Mouse (Mus musculus) embryo, embryonic 11 days (tissue): ENCODE measurements around the gene Sgpp2.

ENCODE experiments used
- DNase-seq: peaks from one replicate; pipeline ENCODE4 v3.0.0-alpha.2; 2015

The Sgpp2 gene

DNA sequence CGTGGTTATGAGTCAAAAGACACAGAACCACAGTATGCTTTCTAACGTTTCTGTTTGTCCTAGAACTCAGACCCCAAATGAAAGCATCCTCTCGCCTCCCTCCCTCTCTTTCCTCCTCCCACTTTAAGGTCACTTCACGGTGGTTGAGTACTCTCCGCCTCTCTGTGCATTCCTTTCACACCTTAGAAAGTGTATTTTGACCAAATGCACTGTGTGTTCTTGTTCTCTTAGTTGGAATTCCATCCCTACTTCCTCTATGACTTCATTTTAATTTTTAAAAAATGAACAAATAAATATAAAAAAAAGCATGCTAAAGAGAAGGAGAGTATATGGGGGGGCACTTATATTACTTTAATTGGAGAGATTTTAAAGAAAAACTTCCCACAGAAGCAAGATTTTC lies 30.4 kb downstream of the Sgpp2 start:
- no peak for DNase-seq

DNA sequence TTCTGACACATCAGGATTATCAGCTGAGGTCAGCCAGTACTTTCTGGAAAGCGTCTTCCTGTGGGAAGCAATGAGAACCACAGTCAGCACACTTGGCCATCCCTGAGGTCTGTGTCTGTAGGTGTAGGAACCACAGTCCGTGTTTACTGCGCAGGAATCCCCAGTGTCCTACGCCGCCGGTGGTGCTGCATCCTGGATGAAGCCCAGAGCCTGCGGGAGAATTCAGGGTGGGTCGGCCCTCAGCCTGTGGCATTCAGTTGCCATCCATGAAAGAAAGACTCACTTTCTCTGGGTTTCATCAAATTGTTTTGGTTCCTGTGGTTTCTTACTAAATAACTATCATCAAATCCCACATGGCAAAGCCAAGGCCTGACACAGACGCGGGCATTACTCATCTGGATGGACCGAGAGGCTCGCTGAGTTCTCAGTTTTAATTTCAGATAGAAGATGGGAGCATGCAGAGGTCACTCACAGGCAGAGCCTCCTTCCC lies 37.2 kb downstream of the Sgpp2 start:
- no peak for DNase-seq

DNA sequence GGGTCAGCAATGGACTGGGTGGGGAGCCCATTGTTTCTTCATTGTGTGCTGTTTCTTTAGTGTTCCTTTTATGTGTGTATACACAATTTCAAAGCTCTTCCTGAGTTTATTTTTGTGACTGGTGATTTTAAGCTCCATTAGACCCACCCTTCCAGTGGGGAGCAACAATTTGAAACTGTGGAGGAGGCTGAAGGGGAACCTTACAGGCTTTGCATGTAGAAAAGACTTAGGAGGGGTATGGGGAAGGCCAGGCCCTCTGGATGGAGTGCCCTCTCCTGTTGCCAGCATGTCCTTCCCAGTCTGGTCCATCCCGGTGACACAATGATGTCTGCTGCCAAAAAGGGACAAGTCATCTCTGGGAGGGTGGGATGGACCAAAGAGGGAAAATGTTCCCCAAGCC lies 39.1 kb downstream of the Sgpp2 start:
- no peak for DNase-seq

DNA sequence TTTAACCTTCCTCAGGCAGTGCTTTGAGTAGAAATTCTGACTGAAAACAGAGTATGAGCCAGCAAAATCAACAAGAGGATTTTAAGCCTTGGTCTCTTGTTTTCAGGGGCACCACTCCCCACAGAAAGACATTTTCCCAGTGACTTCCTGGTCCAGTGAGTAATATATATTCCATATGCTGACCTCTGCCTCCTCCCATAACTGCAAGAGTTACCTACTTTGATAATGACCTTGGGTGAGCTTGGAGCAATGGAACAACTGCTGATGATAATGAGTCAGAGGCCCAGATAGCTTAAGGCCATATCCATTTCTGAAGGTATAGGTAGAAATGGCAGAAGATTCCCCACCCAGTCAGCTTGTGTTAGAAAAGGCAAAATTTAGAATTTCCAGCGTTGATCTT lies 43.1 kb downstream of the Sgpp2 start:
- no peak for DNase-seq

DNA sequence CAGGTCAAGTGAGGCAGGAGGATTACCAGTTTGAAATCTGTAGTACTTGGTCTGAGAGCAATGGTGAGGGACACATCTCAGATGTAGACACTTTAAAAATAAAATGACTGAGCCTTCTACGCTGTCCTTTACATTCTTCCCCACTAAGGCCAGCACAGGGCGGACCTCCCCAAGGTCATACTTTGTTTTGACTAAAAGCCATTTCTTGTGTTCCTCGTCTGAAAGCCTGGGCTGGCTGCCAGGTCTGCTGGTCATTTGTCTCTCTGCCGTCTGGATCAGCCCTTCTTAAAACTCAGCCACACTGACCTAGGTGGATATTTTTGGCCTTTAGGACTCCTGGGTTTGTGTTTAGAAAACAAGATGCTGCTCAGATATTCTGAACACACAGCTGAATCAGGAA lies 45.0 kb downstream of the Sgpp2 start:
- no peak for DNase-seq

DNA sequence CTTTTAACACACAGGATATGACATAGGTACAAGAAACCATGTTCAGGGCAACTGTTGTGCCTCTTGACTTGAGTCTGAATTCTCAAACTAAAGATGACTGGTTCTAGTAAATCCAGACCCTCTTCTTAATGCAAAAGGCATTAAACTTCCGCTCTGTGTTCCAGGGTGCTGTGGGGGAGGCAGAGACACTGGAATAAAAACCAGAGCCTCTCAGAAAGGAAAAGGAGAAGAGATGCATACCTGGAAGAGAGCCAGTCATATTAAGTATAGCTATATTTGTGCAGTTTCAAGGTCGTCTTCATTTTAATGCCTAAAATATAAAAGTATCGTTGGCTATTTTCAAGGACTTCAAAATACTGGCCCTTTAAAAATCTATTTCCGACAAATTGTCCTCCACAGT lies 47.3 kb downstream of the Sgpp2 start:
- no peak for DNase-seq

DNA sequence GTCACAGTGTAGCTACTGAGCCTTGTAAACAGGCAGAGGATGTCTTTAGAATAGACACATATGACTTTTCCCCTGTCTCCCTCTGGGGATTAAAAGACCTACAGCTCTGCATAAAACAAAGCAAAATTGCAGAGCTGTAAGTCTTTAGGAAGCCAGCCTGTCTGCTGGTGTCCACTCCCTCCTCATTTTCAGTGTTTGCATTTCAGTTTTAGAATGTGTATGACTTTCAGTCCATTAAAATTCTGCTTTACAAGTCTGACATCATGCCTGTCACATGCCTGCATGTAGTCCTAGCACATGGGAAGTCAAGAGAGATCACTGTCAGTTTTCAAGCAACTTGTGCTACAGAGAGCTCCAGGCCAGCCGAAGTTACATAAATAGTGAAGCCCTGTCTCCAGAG lies 47.7 kb downstream of the Sgpp2 start:
- DNase-seq: no peak

DNA sequence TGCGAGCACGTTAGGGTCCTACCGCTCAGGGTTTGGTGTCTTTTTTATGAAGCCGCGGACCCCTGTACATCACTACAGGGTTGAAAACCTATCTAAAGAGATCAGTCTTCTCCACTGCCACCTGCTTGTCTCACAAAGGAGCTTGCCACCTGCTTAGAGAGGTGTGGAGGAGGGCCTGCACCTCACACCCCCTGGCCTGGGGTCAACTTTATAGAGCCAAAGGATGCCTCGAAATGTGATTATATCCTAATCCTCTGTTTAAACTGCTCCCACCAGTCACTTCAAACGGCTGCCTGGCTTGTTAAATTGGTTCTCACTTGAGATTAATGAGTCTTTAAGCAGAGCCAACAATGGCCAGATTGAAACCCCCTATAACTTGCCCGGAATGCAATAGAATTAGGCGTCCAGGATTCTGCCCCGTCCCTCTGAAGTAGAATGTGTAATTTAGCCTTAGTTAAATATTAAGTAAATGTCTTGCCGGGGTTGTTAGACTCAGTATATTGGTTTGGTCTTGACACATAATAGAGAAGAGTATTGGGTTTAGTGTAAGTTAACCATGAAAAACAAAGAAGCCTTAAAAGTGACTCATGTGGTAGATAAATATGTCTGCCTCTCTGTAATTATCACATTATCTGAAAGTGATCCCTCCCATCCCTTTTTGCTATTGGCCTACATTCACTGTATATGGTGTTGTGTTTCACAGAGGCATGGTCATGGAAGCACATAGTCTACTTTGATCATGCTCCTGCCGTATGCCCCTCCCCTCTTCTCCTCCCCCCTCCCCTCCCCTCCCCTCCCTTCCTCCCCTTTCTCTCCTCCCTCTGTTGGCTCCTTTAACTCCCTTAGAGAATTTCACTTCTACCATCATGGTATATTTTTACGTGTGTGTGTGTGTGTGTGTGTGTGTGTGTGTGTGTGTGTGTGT lies 54.1 kb downstream of the Sgpp2 start:
- no peak for DNase-seq

DNA sequence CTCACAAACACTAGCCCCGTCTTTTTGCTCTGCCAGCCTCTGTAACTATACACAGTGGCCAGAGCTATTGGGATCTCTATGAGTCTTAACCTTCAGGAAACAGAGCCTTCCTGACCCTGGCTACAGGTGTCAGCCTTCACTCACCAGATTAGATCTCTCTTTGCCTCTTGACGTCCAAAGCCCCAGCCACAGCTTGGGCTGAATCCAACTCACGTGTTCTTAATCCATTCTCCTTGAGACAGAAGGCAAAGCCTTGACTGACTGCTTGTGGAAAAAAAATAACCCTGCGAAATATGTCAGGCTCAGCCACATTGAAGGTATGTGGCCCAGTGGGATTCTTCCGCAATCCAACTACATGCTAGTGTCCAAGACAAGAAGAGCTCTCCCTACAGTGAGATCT lies 57.7 kb downstream of the Sgpp2 start:
- no peak for DNase-seq

DNA sequence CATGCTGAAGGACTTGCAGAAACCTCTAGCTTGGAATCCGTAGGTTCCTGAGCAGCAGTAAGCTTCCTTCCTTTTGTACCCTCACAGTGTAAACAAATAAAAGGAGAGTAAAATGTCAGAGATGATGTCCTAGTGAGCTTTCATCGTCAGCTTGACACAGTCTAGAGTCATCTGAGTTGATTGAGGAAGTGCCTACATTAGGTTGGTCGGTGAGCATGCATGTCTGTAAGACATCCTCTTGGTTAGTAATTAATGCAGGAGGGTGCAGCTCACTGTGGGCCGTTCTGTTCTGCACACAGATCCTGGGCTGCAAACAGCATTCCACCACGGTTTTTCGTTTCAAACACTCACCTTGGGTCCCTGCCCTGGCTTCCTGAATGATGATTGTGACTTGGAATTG lies 60.0 kb downstream of the Sgpp2 start:
- DNase-seq: no peak

DNA sequence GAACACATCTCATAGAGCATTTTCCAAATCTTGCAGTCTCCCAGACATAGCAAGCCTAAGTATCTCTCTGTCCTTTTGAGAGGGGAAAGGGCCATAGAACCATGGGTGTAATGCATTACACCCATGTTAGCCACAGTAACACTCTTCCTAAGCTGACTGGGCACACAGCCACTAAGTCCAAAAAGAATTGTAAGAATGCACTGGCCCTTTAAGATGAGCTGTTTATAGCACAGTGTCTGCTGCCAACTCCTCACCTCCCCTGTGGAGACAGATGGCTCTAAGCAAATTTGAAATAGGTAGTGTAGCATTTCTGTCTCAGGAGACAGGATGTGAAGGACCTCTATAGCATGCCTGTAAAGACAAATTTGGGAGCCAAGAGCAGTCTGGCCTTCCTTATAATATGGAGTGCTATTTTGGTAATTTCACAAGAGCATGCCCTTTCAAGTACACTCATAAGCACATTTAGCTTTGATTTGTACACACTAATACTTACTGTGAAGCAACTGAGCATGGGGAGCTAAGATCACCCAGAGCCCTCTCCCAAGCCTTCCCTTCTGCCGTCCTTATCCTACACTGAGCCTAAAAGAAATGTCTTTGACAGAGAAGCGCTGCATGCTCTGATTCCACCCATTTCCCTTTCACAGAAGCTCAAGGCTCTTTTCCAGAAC lies 61.6 kb downstream of the Sgpp2 start:
- no peak for DNase-seq

DNA sequence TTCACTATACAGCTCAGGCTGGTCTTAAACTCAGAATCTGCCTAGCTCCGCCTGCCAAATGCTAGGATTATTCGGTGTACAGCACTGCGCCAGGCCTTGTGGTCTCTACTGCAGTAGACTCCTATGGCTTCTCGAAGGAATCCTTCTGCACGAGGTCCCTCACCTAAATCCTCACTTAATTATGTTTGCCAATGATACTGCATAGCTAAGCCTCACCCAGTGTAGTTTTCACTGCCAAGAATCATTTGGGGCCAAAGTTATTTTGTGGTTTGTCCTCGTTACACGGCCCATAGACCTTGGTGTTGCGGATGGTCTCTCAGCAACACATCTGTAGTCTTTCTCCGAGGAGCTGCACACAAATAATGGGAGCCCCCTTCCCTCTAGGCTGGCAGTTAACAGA lies 62.2 kb downstream of the Sgpp2 start:
- DNase-seq: no peak

DNA sequence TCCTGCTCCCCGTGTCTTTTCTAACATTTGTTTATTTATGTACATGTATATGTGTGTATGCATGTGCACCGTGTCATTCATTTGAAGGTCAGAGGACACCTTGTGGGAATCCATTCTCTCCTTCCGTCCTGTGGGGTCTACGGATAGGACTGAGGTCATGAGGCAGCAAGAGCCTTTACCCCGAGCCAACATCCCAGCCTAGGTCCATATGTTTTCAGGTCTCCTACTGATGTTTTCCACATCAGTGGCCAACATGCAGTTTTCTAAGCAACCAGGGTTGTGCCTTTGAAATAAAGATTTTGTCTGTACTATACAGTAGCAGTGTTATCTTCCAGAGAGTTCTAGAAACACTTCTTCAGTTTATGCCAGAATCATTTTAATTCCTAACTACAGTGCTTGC lies 63.7 kb downstream of the Sgpp2 start:
- no peak for DNase-seq

DNA sequence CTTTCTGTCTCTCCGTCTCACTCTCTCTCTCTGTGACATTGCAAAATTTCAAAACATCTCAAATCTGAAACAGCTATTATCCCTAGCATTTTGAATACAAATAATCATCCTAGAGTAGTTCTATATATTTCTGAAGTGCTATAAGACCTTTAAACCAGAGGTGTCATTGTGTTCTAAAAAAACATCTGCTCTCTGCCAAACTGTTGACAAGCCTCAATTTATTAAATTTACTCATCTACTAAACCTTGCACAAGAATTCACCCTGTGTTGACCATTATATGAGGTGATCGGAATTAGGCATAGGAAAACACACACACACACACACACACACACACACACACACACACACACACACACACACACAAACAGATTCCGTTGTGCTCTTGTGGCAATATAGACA lies 64.9 kb downstream of the Sgpp2 start:
- DNase-seq: no peak

DNA sequence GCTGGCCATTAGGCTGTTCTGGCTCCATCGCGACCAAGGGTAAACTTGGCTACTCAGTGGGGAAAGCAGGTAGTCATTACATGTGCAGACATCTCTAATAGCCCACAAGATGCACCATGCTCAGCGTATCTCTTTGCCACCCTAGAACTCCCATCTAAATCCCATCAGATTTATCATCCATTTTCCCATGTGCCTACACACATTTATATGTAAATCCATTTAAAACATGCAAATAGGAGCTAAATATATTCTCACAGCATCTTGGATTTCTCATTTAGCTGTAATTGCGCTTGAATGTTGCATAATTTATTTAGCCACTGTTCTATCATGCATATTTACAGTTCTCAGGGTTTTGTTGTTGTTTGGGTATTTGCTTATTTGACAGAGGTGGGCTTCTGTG lies 70.8 kb downstream of the Sgpp2 start:
- DNase-seq: no peak

DNA sequence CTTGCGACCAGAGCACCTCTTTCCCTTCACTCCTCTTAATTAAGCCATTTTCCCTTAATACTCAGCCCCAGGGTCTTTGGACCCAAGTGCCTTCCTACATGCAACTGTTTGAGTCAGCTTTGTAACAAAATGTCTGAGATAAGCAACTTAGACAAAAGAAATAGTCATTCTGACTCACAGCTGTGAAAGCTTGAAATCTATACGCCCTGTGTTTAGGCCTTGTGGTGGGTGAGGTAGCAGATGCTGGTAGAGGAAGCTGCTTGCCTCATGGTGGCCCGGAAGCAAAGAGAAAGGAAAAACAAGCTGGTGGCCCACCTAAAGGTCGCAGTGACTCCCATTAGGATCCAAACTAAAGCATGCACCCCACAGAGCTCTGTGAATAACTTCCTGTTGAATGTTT lies 77.7 kb downstream of the Sgpp2 start:
- no peak for DNase-seq

DNA sequence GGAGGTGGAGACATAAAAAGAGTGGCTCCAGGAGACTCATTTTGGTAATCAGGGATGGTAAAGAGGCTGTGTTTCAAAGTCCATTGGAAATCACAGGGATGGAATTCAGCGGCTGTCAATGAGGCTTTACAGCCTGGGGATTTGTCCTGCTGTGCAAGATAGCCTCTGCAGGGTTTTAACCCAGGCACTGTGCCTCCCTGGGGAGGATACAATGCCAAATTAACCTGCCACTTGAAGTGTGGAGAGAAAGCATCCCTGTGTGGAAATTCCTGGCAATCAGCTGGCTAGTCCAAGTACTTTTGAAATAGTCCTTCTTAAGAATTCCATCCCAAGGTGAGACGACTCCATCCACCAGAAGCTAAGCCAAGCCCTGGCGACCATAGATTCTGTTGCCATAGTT lies 78.7 kb downstream of the Sgpp2 start:
- DNase-seq: no peak

DNA sequence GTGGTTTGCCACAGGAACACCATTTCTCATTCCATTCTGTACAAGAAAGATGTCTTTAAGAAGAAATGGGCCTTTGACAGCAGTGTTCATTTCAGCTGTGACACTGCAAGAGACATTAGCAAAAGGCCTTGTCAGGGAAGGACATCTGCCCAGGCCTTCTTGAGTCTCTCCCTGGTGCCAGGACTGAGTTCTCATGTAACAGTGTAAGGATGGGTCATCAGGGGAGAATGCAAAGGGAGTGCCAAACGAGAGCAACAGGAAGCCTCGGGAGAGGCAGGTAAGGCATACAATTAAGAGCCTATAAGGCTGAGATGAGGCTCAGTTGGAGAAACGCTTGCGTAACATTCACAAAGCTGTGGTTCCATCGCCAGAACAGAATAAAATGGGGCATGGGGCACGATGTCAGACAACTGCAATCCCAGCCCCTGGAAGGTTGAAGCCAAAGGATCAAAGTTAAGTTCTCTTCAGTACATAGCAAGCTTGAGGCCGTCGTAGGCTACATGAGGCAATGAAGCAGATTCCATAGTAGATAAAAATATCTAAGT lies 85.1 kb downstream of the Sgpp2 start:
- no peak for DNase-seq

DNA sequence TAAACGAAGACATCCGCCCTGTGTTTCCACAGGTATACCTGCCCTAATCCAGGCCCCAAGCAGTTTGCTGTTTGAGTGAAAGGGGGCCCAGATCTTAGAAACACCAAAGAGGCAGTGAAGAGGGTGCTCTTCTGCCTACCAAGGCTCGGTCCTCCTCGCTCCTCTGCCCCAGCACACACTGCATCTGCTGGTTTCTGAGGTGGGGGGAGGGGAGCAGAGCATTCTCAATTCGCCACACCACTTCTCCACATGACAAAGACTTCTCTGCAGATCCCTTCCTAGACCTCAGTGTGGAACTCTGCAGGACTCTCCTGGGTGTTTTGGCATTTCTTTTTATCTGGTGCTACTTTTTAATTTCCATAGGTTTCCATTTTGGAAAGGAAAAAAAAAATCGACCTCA lies 85.6 kb downstream of the Sgpp2 start:
- DNase-seq: peak; percentile 53

DNA sequence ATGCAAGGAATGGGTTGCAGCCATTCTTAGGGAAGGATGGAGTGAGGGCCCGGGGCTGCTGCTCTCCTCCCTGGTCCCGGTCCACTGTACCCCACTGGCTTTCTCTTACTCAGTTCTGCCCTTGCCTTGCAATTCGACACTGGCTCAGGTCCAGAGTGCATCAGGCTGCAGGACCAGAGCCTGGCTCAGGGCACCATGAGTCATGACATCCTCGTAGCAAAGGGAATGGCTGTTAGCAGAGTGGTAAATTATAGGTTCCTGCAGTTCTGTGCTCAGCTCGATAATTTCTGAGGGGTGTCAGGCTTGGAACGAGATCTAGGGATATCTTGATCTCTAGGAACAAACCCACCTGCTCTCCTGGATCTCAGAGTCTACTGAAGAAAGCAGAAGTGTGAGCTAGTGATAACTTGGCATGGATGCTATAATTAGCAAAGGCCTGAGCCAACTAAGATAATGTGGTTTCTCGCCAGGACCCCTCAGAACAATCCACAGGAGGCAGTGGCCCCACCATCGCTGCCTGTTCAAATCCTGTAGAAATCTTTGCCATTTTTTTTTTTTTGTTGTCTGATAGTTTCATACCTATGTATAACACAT lies 86.3 kb downstream of the Sgpp2 start:
- no peak for DNase-seq

DNA sequence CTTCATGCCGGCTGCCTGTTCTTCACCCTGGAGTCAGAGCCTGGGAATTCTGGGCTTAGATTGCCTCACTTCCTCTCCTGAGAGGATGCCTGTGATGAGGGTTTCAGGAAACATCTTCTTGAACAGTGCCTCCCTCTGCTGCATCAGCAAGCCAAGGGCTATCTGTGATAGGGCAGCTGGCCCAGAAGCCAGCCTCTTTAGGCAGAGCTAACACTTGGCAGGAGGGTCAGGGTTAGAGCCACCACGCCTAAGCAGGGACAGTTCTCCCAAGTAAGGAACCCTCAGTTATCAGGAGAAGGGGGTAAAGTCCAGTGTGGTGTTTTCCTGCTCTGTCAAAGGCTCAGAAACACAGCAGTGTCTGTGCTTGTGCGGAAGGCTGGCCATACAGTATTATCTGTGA lies 89.6 kb downstream of the Sgpp2 start:
- DNase-seq: no peak

DNA sequence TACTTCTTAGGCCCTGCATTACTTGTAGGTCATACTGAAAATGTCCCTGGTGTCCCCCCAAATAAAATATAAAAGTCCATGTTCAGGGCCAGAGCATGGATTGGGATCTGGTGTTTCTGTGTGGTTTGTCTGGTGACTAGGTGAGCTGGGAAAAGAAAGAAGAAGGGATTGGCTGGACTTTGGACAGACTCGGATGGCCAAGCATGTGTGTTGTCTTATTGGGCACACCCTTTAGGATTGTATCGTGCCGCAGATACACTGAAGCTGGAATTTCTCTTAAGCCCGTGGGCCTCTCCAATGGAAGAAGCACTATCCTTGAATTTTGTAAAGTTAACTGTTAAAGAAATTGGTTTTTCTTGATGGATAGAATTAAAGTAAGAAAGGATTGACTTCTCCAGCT lies 91.3 kb downstream of the Sgpp2 start:
- DNase-seq: no peak

DNA sequence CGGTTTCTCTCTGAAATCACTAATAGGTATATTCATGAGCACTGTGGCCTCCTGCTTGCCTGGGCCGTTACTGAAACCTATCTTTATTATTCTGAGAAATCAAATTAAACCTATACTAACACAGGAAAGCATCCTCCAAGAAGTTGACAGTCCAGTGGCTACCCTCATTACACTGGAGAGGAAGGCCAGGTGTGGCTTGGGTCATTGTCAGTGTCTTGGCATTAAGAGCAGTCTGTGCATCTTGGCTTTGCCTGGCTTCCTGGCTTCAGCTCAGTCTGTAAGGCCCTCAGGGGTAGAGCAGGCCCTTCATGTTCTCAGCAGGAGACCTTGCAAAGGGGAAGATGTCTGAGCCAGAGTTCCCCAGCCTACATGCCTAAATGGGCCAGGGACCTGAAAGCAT lies 99.3 kb downstream of the Sgpp2 start:
- DNase-seq: no peak

DNA sequence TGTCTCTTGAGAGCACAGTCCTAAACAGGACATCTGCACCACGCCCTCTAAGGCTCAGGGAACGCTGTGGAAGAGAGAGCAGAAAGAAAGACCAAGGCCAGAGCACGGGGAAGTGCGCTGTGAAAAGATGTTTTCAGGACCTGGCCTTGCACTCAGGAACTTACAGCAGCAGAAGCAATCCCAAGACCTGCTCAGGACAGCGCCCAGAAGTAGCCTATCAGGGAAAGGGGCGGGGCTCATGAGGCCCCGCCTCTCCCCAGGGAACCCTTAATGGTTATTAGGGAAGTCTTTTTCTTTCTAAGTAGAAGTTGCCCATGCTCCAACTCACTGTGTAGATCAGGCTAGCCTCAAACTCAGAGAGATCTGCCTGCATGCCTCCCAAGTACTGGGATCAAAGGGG lies 102.5 kb downstream of the Sgpp2 start:
- DNase-seq: peak; percentile 37
